Mouse (Mus musculus): ENCODE data around the gene Usf3. TPM values are rescaled to one million over a fixed set of nuclear protein-coding genes. Genes with fewer than 3 reads are reported as not detected.
A peak's percentile ranks its signal among the peaks of the same experiment; 100 is the strongest.

Usf3 gene
- total RNA-seq, 2 experiments from 2014 or later, result 16.4 to 18.8 TPM

DNA sequence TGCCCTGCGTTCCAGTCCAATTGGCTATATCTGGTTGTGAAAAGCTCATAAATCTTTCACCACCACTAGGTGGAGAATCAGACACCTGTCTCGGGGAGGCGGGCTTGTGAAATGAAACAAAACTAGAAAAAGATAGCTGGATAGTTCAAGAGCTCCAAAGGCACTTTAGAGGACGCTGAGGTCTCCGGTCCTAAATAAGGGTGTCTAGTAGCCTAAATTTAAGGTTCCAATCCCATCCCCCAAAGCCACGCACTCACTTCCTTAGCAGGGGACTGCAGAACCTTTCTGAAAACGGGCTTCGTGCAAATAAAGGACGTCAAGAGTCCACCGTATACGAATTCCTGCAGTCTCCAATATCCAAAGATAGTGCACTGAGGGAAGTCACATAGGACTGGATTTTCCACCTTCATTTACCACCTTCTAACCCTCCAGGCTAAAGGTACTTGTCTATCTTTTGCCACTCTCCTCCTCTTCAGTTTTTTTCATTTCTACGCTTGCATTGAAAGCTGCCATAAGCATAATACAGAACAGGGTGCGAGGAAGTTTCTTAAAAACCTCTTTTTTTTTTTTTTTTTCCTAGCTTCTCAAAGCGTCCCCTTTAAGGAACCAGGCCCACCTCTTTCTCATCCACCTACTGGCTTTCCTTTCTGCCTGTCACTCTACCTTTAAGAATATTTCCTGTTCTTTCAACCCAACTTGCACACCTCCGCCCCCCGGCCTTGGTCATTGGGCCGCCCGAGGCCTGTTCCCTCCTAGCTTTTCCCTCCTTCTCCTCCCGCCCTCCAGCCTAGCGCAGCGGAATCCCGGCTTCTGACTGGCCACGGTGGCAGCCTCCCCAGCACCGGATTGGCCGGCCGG, 520 bp upstream of the Usf3 start:
- peak; percentile 95 to 96 for DNase-seq
- intact Hi-C loops (cut with DNase I), result loop anchor here (1.0 to 2.0 kb wide), 2 partner anchors 32 to 70 kb away; no protein-coding TSS in a partner anchor

DNA sequence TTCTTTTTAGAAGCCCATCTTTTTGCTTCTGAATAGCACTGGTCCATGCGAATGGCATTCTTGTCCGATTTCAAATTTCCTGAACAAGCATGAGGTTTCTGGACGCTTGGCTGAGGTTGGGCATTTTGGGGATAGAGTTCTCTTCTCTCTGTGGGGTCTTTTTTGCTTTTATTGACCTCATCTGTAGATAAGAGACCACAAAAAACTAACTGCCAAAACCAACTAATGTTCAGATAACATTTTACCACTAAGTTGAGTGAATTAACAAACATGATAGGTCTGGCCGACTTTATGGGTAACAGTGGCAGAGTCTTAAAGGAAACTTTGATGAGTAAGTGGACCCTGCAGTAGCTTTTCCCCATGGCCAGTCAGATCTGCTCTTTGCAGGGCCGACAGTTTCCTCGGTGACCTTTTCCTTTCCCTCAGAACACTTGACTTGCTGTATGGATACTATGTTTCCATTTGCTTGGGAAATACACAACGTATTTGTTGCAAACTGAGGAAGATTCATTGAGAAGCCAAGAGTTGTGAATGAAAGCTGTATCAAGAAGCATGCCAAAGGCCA, 1.0 kb downstream of the Usf3 start:
- intact Hi-C loops (cut with DNase I), result loop anchor here (2.0 kb wide), 1 partner anchor 33 kb away; no protein-coding TSS in a partner anchor
- no peak for DNase-seq

DNA sequence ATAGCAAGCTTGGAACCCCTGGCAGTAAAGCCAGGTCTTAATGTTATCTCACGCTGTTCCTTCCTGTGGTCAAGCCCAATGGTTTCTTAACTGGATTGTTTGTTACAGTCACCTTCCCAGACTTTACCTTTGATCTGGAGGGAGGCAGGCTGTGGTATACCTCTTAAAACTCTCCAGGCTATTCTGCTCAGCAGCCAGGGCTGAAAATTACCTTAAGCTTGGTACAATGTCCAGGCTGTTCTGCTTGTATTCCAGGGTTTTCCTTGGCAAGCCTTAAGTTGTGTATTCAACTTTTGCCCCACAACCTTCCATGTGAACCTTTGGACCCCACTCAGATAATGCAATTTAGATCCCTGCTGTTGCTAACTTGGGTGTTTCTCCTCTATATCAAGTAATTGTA, 2.0 kb downstream of the Usf3 start:
- intact Hi-C loops (cut with DNase I), result no loop called here
- DNase-seq, result no peak

DNA sequence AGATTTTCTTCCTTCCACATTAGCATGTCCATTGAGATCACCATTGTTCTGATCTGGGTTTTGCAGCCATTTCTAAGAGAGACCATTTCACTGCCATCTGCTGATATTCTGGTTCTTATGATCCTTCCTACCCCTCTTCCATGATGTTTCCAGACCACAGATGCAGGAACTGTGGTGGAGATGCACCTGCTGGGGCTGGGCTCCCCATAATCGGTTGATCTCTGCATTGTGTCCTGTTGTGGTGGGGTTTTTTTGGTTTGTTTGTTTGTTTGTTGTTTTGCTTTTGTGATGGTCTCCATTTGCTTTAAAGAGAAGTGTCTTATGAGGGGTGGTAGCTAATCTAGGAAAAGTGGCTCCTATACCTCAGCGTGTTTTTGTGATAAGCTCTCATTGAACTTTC, 3.5 kb downstream of the Usf3 start:
- intact Hi-C loops (cut with DNase I), result no loop called here
- no peak for DNase-seq

DNA sequence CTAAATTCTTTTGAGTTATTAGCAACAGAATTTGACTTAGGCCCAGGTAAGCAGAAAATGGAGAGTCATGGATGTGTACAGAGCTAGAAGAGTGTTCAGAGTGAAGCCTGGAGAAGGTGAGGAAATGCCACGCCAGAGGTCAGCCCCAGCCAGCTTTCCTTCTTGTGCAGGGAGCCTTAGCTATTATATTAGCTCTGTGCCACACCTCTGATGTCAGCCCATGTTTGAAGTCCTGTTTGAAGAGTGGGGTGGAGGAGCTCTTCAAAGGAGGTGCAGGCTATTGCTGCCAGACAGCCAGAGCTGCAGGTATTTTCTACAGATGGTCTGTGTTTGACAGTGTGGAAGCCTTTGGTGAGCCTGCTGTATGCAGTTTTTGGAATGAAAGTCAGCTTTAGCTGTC, 5.5 kb downstream of the Usf3 start:
- intact Hi-C loops (cut with DNase I), result no loop called here
- no peak for DNase-seq

DNA sequence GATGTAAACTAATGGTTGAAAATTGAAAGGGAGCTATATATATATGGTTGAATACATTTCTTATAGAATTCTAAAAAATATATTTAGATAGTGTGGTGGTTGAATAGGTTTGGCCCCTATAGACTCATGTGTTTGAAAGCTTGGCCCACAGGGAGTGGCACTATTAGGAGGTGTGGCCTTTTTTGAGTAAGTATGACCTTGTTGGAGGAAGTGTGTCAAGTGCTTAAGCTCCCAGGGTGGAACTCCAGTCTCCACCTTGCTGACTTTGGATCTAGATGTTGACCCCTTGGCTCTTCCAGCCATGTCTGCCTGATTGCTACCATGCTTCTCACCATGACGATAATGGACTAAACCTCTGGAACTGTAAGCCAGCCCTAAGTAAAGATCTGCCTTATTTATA, 9.6 kb downstream of the Usf3 start:
- no peak for DNase-seq
- intact Hi-C loops (cut with DNase I), result no loop called here

DNA sequence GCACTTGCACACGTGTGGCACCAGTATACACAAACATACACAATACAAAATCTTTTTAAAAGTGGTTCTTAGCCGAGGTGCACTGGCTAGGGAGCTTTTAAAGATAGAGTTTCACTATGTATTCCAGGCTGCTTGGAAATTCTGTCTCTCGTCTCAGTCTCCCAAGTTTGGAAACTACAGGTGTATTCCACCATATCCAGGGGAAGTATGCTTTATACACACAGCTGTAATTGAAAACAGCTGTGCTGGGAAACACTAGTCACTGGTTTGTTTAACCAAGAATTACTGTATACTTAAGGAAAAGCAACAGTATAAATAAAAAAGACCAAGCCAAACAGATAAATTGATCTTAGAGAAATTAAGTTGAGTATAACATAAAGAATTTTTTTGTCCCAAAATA, 11.7 kb downstream of the Usf3 start:
- no peak for DNase-seq
- intact Hi-C loops (cut with DNase I), result no loop called here

DNA sequence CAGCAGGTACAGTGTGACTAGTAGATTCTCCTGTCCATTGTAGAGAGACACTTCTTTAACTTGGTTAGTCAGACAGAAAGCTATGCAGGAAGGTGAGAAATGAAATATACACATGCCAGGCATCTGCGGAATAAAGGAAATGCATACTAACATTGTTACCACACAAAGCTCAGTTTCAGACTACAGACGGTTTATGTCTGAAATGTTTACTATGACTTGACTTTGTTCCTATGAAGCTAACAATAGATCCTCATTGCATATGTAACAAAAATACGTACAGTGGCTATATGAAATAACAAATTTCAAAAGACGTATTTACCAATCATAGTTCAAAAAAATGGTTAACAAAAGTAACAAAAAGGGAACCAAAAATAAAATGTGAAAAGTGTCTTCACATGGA, 14.1 kb downstream of the Usf3 start:
- intact Hi-C loops (cut with DNase I), result no loop called here
- no peak for DNase-seq

DNA sequence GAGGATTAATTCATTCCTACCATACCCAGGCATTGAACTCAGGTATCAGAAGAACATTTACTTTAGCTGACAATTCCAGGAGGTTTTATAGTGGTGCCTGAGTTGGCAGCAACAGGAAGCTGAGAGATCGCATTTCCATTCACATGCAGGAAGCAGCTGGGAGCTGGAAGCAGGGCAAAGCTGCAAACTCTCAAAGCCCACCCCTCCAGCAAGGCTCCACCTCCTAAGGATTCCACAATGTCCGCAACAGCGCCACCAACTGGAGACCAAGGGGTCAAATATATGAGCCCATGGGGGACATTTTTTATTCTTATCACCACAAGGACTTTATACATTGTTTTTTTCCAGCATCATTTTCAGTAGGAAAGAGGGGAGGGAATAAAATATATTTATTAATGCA, 15.7 kb downstream of the Usf3 start:
- DNase-seq, result no peak
- intact Hi-C loops (cut with DNase I), result no loop called here

DNA sequence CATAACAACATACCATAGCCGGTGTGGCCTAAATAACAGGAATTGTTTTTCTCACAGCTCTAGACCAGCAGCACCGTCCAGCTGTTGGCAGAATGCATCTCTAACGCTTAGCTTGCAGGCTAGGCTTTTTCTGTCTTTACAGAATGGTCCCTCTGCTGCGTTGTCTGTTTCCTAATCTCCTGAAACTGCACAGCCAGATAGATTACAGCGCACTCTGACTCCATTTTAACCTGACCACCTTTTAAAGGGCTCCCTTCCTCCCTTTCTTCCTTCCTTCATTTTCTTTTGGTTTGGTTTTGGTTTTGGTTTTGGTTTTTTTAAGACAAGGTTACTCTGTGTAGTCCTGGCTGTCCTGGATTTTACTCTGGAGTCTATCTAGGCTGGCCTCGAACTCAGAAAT, 17.0 kb downstream of the Usf3 start:
- DNase-seq, result no peak
- intact Hi-C loops (cut with DNase I), result no loop called here

DNA sequence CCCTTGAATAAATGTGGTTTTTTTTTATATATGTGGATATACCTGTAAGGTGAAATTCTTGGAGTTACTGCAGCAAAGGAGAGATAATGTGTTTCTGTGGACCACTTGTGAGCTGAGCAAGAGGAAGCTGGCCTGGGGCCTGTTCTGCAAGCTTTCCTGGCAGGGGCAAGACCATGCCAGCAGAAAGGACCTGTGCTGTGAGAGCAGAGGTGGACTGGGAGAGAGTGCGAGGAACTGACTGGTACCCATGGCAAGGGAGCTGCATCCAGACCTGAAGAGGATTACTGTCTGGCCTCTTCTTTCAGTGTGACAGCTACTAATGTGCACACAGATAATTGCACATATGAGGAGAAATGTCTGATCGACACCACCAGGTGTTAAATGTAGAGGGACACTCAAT, 17.9 kb downstream of the Usf3 start:
- intact Hi-C loops (cut with DNase I), result no loop called here
- DNase-seq, result no peak

DNA sequence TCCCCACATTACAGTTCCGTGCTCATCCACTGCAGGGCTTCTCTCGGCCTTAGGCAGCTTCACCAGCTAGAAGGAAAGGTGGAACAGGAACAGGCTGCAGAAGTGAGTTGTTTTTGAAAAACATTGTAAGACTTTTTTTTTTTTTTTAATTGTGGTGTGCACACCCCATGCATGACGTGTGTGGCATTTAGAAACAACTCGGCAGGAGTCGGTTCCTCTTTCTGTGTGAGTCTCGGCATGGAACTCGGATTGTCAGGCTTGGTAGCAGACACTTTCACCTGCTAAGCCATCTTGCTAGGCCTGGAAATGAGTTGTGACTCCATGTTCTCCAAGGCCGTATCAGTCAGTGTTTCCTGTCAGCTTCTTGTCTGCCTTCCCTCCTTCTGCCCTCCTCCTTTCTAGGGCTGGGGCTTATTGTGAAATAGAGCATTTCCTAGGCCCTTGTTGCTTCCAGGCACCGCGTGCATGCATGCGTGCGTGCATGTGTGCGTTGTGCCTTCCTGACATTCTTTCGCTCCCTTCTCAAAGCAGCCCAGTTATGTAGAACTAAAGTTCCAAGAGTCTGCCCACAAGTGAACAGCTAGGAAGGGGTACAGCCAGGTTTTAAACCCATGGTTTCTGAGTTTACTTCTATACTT, 26.1 kb downstream of the Usf3 start:
- intact Hi-C loops (cut with DNase I), result no loop called here
- no peak for DNase-seq

DNA sequence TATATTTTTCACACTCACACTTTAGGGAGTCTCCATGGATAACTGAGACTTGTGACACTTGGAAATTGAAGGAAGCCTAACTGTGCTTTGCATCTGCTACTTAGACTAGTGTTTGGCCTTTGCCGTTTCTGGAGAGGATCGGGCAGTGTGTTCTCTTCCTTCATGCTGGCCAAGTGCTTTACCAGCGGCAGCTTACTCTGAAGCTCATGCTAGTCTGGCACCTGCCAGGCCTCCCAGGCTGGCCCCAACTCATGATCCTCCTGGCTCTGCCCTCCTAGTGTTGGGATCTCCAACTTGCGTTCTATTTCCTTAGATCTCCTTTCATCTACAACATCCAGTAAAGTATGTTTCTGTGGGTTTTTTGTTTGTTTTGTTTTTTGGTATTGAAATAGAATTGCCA, 27.1 kb downstream of the Usf3 start:
- DNase-seq, result no peak
- intact Hi-C loops (cut with DNase I), result no loop called here

DNA sequence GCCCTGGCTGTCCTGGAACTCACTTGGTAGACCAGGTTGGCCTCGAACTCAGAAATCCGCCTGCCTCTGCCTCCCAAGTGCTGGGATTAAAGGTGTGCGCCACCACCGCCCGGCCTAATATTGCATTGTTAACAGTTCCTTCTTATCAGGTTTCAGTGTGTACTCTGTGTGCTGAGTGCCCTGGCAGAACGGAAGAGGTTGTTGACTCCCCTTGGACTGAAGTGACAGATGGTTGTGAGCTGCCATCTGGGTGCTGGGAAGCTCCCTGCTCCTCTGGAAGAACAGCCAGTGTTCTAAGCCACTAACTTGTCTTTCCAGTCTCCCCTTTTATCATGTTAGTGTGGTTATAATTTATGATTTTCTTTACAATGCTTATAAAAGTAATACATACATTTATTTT, 31.3 kb downstream of the Usf3 start:
- intact Hi-C loops (cut with DNase I), result no loop called here
- DNase-seq, result no peak

DNA sequence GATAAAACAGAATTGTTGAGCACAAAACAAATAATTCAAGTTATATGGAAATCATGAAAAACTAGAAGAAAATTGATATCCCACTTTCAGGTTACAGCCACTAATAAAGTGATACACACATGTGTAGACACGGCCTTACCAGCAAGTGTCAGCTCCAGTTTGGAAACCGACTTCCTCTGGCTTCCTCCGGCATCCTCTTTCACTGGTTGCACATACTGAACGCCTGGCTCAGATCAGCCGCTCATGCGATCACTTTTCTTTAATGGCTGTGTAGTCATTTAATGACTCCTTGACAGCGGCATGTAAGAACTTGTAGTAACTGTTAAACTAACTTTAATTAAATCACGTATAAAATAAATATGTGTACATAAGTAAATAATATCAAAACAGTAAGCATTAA, 32.9 kb downstream of the Usf3 start:
- intact Hi-C loops (cut with DNase I), result no loop called here
- no peak for DNase-seq

DNA sequence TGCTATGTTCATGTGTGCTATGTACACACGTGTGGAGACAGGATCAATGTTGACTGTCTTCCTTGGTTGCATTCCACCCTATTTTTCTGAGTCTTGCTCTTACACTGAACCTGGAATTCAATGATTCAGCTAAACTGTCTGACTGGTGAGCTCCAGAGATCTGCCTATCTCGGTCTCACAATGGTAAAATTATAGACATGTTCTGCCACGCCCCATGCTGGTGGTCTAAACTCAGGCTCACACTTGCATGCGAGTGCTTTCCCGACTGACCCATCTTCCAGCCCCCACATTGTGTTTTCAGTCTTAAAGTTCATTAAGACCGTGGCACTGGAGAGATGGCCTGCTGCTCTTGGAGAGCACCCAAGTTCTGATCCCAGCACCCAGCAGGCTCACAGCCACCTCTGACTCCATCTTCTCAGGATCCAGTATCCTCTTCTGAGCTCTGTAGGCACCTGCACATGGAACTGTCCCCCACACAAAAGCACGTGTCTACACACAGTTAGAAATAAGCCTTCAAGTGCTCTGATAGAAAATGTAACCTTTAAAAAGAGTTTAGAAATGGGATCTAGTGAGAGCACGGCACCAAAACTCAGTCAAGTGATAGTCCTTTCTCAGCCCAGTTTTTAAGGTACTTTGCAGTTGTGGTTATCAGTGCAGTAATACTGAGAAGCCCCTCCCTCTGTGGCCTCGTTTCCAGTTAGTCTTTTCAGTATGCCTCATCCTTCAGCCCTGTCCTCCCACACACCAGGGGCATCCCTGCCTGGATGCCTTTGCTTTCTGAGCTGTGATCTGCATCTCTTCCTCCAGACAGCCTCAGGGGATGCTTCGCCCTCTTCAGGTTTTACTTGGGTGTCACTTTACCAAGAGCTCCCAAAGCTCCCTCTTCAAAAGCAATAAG, 37.4 kb downstream of the Usf3 start:
- intact Hi-C loops (cut with DNase I), result no loop called here
- no peak for DNase-seq

DNA sequence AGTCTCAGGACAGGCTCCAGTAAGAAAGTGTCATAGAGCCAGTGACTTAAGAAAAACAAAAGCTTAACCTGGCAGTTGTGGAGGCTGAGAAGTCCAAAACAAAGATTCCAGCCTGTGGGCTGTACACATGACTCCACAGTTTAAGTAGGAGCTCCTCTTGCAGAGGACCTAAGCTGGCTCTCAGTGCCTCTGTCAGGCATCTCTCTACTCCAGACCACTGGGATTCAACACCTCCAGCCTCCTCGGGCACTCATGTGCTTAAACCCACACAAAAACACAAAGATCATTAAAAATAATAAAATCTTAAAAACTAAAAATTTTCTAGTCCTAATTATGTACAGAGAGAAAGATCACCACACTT, 38.0 kb downstream of the Usf3 start:
- DNase-seq, result no peak
- intact Hi-C loops (cut with DNase I), result no loop called here

DNA sequence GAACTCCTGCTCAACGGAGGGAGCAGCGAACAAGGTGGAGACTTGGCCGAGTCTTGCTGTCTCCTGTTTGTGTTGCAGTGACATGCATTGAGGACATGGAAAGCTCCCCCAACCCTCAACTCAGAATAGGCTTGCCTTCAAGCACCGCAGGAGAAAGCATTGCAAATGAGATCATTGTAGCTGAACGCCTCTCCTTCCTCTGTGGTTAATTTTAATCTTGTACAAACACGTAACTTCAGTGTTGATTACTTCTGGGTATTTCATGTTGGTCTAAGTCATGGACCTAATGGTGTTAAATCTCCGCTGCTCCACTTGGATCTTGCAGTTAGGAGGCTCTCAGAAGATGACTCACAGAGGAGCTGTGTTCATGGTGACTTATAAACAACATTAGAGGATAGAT, 39.7 kb downstream of the Usf3 start:
- intact Hi-C loops (cut with DNase I), result no loop called here
- no peak for DNase-seq

DNA sequence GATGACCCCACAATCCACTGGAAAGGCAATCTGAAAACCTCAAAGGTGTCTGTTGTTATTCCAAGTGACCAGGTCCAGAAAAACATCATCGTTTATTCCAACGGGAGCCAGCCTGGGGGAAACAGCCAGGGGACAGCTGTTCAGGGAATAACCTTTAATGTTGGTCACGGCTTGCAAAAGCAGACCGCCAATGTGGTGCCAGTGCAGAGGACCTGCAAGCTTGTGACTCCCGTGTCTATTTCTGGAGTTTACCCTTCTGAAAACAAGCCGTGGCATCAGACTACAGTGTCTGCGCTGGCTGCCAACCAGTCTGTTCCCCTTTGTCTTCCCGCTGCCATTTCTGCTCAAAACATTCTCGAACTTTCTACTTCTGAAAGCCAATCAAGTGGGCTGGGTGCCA, 42.5 kb downstream of the Usf3 start:
- peak; percentile 24 to 39 for DNase-seq
- intact Hi-C loops (cut with DNase I), result no loop called here

DNA sequence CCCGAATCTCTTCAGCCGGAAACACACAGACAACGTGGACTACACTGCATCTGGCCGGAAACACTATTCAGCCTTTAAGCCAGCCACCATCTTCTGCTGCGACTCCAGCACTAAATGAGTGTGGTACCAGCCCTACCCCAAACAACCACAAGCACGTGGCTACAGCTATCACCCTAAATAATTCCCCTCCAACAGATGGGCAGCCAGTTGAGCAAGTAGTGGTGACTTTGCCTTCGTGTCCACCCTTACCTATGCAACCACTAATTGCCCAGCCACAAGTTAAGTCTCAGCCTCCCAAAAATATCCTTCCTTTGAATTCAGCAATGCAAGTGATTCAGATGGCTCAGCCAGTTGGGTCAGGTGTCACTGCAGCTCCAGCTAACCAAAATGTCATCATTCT, 43.4 kb downstream of the Usf3 start:
- intact Hi-C loops (cut with DNase I), result no loop called here

DNA sequence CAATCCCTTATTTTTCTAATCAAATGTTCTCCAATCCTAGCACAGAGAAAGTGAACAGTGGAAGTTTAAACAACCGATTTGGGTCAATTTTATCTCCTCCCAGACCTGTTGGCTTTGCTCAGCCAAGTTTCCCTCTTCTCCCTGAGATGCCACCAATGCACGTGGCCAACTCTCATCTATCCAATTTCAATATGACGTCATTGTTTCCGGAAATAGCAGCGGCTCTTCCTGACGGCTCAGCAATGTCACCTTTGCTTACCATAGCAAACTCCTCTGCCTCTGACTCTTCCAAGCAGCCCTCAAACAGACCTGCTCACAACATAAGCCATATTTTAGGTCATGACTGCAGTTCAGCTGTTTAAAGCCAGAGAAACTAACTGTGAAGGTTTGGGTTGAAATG, 48.4 kb downstream of the Usf3 start:
- no peak for DNase-seq
- intact Hi-C loops (cut with DNase I), result no loop called here

More for the DNA sequence above, 43.4 kb downstream of the Usf3 start:
- DNase-seq, result no peak

All from heart, postnatal 36 days (tissue).